Mouse (Mus musculus): ENCODE results near the gene Btg2.

Gene Btg2

DNA sequence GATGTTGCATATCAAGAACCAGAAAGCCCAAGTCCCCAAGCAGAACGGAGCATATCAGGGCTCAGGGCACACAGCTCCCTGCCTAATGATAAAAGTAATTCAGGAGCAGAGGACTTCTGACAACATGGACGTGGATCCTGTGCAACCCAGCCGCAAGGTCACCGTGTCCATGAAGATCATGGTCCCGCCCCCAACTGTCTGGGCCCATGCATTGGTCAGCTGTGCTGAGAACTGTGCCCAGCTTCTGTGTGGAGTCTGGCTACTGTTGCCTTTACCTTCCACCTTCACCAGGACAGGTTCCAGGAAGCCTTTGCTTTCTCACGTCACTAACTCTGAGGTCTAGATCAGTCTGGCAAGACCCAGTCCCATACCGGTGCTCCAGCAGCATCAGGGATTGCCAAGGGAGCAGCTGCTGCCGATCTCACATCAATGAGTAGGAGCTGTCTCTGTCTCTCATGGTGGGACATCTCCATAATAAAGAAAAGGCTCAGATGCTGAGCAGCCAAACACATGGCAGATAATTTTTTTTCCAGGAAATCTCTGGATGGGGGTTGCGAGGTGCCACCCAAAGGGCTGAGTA is 23.2 kb downstream of the Btg2 start:
- no peak for DNase-seq

GRCm38 (mm10) chr1:134055058-134055457 is 23.9 kb downstream of the Btg2 start:
- DNase-seq: no peak

DNA sequence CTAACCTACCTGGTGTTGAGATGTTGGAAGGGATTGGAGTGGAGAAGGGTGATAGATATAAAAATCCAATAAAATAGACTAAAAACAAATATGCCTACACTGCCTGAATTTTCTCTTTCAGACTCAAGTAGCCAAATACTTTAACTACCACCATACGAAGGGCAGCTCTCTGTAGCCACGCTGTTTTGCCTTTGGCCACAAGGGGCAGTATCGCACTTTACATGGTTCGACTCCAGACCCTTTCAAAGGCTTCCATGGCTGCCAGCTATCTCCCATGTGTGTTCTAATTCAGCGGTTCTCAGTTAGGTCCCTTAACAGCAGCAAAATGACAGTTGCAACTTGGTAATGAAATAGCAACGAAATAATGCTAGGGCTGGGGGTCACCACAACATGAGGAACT is 25.7 kb downstream of the Btg2 start:
- peak; percentile 93 to 94 for DNase-seq

- peak; percentile 53 to 63 for DNase-seq
Measured at GRCm38 (mm10) chr1:134049542-134049941, 29.4 kb downstream of the Btg2 start.

DNA sequence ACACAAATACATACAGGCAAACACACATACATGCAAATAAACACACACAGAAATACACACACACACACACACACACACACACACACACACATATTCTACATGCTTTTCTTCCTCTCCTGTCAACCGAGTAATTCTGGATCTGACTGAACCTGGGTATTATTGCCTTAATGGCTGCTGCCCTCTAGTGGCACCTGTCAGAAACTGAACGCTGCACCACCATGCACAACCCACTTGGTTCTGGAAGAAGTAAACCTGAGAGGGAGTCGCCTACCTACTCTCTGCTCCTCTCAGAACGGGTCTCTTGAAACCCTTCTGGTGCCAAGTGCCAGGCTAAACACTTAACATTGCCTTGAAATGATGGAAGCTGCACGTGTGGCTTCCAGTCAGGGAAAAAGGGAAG is 30.2 kb downstream of the Btg2 start:
- peak; percentile 78 to 85 for DNase-seq

GRCm38 (mm10) chr1:134047431-134047830 is 31.5 kb downstream of the Btg2 start:
- no peak for DNase-seq

DNA sequence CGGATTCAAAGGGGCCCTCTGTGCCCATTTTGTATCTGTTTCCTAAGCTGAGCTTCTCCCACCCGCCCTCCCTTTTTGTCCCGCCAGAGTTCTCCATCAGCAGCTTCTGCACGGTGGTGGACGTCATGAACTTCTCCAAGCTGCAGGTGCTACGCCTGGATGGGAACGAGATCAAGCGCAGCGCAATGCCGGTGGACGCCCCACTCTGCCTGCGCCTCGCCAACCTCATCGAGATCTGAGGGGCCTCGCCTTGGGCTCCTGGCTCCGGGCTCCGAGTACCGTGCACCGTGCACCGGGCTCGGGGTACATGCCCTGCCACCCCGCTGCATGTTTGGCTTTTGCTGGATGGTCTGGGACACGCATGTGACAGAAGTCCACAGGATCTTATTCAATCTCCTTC is 32.5 kb downstream of the Btg2 start:
- peak in 1 of 2 experiments; percentile 53 for DNase-seq

- DNase-seq: peak; percentile 88 to 90
Measured at GRCm38 (mm10) chr1:134045971-134046370, 32.9 kb downstream of the Btg2 start.

- no peak for DNase-seq
Measured at GRCm38 (mm10) chr1:134044805-134045204, 34.1 kb downstream of the Btg2 start.

DNA sequence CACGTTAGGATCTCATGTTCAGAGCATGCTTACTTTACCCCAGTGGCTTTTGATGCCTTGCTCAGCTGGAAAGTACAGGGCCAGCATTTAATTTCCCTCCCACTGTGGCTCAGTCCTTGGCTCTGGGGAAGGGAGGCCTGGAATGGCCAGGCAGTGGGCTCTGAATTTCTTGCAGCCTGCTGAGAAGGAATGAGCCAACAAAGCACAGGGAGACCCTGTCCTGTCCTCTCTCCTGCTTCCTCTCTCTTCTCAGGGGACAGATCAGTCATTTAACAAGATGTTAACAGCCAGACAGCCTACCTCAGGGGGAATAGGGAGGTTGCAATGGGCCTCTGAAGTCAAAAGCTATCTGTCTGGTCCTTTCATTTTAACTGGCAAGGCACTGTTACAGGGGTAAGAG is 36.6 kb downstream of the Btg2 start:
- no peak for DNase-seq

DNA sequence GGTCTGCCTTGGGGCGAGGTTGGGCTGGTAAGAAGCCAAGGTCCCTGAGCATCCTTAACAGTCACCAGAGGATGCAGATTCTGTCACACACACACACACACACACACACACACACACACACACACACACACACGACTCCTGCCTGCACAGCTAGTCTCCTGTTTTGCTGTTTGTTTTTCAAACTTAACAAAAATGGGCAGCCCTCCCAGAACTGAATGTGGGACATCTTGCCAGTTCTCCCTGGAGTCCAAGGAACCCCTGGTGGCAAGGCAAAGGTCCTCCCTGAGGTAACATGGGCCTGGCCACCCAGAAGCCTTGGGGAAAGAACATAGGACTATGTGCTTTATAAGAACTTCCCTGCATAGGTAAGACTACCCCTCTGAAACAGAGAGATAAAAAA is 37.0 kb downstream of the Btg2 start:
- peak in 1 of 2 experiments; percentile 41 for DNase-seq

DNA sequence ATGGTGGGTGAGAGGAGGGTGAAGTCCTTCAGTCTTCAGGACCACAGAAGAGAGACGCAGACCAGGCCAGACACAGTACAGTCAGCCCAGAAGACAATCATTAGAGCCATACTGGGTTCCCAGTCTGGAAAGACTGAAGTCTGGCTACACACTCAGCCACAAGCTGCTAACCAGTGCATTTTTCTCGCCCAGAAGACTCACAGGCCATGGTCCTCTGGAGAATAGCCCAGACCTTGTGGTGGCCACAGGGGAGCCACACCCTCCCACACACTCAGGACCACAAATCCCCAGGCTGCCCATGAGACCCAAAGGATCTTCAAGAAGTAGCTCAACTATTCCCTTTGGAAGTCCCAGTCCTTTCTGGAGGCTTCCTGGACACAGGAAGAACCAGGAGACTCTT is 39.6 kb downstream of the Btg2 start:
- no peak for DNase-seq

DNA sequence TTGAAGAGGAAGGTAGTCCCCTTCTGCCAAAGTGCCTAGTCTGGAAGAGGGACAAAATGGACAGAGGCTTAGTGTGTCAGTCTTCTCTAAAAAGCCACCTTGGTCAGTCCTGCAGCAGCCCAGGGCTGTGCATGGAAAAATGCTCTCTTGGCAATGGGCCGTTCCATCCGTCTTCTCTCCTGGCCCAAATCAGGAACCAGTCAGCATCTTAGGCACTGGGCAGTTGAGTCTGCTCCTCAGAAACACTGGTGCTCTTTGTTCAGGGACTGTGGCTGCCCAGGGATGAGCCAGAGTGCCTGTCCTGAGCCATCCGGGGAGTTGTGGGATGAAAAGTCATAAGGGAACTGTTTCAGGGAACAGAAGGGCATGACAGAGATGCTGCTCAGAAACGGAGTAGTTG is 40.6 kb downstream of the Btg2 start:
- no peak for DNase-seq

DNA sequence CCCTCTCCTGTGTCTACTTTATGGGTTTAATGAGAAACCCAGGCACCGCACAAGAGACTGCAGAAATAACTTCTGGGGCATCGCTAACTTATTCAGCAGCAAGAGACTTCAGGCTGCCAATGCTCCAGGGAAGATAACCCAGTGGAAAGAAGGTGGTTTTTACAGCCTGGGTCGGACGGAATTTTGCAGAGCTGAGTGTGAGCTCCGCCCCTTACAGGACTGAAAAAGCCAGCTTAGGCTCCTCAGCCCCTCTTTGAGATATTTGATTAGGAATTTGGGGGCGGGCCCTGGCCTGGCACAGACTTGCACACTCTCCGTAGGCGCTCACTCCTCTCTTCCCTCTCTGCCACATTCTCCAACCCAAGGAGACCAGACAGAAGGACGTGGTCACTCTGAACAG is 41.7 kb downstream of the Btg2 start, which contains the start of gene Fmod:
Gene Fmod, plus strand, starts transcription at position 83 of the 400 bp plus-strand sequence.
- DNase-seq: peak; percentile 46 to 61

GRCm38 (mm10) chr1:134036492-134036891 is 42.4 kb downstream of the Btg2 start:
- DNase-seq: peak in 1 of 2 experiments; percentile 43

- DNase-seq: peak; percentile 80 to 85
Measured at GRCm38 (mm10) chr1:134028161-134028846, 50.6 kb downstream of the Btg2 start.

DNA sequence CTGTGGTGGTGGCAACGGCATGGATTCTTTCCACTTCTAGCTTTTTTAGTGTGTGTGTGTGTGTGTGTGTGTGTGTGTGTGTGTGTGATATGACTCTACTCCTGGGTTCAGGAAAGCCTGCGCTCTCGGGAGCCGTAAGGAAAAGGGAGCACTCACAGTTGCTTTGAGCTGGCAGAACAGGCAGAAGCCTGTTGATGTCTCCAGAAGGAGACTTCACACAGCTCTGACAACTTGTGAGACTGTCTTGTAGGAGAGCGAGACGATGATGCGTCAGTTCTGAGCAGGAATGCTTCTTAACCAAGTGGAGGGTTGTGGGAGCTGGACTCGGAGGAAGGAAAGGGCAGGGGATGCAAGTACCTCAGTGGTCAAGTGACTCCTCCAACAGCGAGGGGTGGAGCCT is 52.2 kb downstream of the Btg2 start:
- DNase-seq: no peak

GRCm38 (mm10) chr1:134025975-134026374 is 52.9 kb downstream of the Btg2 start:
- no peak for DNase-seq

All from kidney, postnatal 4 days (tissue).